Mouse (Mus musculus): ENCODE data around the gene Socs7.

DNA sequence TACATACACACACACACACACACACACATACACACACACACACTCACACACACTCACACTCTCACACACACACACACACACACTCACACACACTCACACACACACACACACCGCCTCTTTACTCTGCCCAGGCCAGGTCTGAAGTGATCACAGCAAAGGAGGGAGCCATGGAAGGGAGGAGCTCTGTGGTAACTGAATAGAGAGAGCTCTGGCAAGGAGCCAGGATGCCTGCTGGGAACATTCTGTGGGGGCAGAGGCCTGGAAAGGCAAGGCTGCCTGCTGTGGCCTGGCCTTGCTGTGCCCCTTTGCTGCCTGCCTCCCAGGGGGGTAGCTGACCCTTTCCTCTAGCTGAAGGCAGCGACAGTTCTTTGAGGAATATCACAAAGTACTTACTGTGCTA, 12.3 kb upstream of the Socs7 start:
- TF ChIP-seq MAFK (IDR thresholded peaks at IDR 0.05; ENCODE audit: insufficient read depth, low read depth, low read length) (no peak), CHD2 (IDR thresholded peaks at IDR 0.05; ENCODE audit: low read depth, low read length) (no peak), ZNF384 (IDR thresholded peaks at IDR 0.05; ENCODE audit: low read depth, low read length) (no peak), ZC3H11A (IDR thresholded peaks at IDR 0.05; ENCODE audit: borderline replicate concordance, low read depth, low read length) (no peak), HCFC1 (IDR thresholded peaks at IDR 0.05; ENCODE audit: borderline replicate concordance, insufficient read depth, low read length) (no peak)
